9 mouse cellular contexts compared by ENCODE assay signal in genomic region chr2:110182248-110182647, GRCm38 (mm10).
DNase-seq lines count a peak whose midpoint lies in the region.
"Had no signal": no experiment of that assay in that cellular context is flagged by ENCODE, and none has a peak within 500 bp of the region (broad histone marks: within the 10 kb centered on the region; RNA-seq: fewer than 3 reads in every experiment).

No protein-coding gene starts in this region.

- intact Hi-C loops in heart, postnatal 25 days (cut with DNase I) = no loop called here

- DNase-seq in heart, adult 11 months = peak; percentile 85
- DNase-seq in heart, postnatal 25 days (ENCODE audit: low spot score) = no peak
- DNase-seq in right cerebral cortex, postnatal 10 days (ENCODE audit: low spot score in 2 of 2) = peak; percentile 42 to 53
- DNase-seq in right cerebral cortex, adult 2 months (ENCODE audit: low spot score in 2 of 2) = no peak
- peak; percentile 86 to 92 for DNase-seq in kidney, adult 8-10 months
- peak; percentile 45 for DNase-seq in testis, postnatal 14 days (ENCODE audit: low spot score)
- DNase-seq in spleen, adult 12 weeks (ENCODE audit: low spot score) = no peak
- DNase-seq: forebrain, postnatal 0 days; liver, embryonic 13.5 days had no signal

Comparison
In these comparisons a context has a peak if more than half of its experiments do, and no peak if none do; other contexts are left out.
1. DNase-seq: peak in heart, adult 11 months (single experiment), right cerebral cortex, postnatal 10 days (2 of 2), kidney, adult 8-10 months (2 of 2) and testis, postnatal 14 days (single experiment); none in heart, postnatal 25 days (single experiment), right cerebral cortex, adult 2 months (0 of 2) and spleen, adult 12 weeks (single experiment).